Mouse (Mus musculus) liver, postnatal 0 days (tissue): Measurements from ENCODE around the gene 4931406P16Rik.

Experiments
- CTCF ChIP-seq: sonication (generic); IDR thresholded peaks from 2 replicates; pipeline ENCODE4 v1.5.1; 2016; ENCODE audit warnings: antibody characterized with exemption, low read depth
- EP300 ChIP-seq: IDR thresholded peaks from 2 replicates; pipeline ENCODE4 v1.6.1; 2016; ENCODE audit warnings: antibody characterized with exemption, low read depth, mild to moderate bottlenecking

DNA sequence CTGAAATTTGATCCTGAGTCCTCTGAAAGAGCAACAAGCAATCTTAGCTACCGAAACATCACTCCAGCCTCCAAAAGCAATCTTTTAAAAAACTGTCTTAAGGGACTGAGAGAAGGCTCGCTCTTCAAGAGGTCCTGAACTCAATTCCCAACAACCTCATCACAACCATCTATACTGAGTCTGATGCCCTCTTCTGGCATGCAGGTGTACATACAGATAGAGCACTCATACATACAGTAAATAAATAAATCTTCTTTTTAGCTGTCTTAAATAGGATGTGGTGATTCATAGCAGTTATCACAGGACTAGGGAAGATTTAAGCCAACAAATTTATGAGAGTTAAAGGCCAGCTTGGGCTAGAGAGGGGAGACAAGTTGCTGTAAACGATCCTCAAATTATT, 117.7 kb downstream of the 4931406P16Rik start:
- TF ChIP-seq CTCF (peak; percentile 63), EP300 (no peak)
